Mouse (Mus musculus) G1E (cell line): ENCODE measurements around the gene Ap5s1. TPM values are rescaled to one million over a fixed set of nuclear protein-coding genes. Genes with fewer than 3 reads are reported as not detected.

ENCODE experiments used
- ATAC-seq: 2 replicates; pipeline ENCODE4 v1.8.0; 2016; ENCODE audit warnings: mild to moderate bottlenecking; ENCODE audit not compliant: insufficient number of reproducible peaks, poor library complexity, low FRiP score, severe bottlenecking; ENCODE audit errors: extremely low read depth
- DNase-seq: peaks from one replicate; pipeline ENCODE4 v3.0.0; 2012; ENCODE audit warnings: low spot score
- H3K27me3 ChIP-seq: 2 replicates; pipeline ENCODE4 v1.6.1; 2012; ENCODE audit warnings: mild to moderate bottlenecking, low read length, inconsistent platforms; ENCODE audit not compliant: insufficient read depth
- H3K36me3 ChIP-seq: replicated peaks from 2 replicates; pipeline ENCODE3; 2012; ENCODE audit warnings: mild to moderate bottlenecking, inconsistent platforms
- H3K4me1 ChIP-seq: 2 replicates; pipeline ENCODE4 v1.6.1; 2012; ENCODE audit warnings: low read depth, low read length, inconsistent platforms, mixed read lengths; ENCODE audit not compliant: insufficient read depth
- H3K4me3 ChIP-seq: 2 replicates; pipeline ENCODE4 v1.5.1; 2012; ENCODE audit warnings: low read depth, mild to moderate bottlenecking, inconsistent platforms, low read length, moderate library complexity, mixed read lengths
- H3K9me3 ChIP-seq: replicated peaks from 2 replicates; pipeline ENCODE4 v1.6.1; 2012; ENCODE audit warnings: inconsistent platforms
- CTCF ChIP-seq: IDR thresholded peaks from 2 replicates; pipeline ENCODE4 v1.5.1; 2012; ENCODE audit warnings: low read depth, low read length, inconsistent platforms, mixed read lengths
- GATA1 ChIP-seq: IDR thresholded peaks from 2 replicates; pipeline ENCODE4 v1.6.1; 2012; ENCODE audit warnings: borderline replicate concordance, low read length, inconsistent platforms, mixed read lengths
- GATA2 ChIP-seq: IDR thresholded peaks from 2 replicates; pipeline ENCODE4 v1.6.1; 2012; ENCODE audit warnings: low read depth, low read length, inconsistent platforms, borderline replicate concordance
- POLR2AphosphoS5 ChIP-seq: IDR thresholded peaks from 2 replicates; pipeline ENCODE4 v1.6.1; 2012; ENCODE audit warnings: low read depth, low read length, inconsistent platforms; ENCODE audit not compliant: insufficient replicate concordance
- TAL1 ChIP-seq: conservative IDR thresholded peaks from 2 replicates; pipeline ENCODE4 v1.6.1; 2012; ENCODE audit warnings: low read depth, low read length, inconsistent platforms, mixed read lengths
- polyA plus RNA-seq: library from polyadenylated mRNA; stranded (reverse); fragments of >175 nt; gene quantifications from 2 replicates; pipeline ENCODE4 v1.2.3, GENCODE M21; 2012
- total RNA-seq, 2 experiments: library from RNA; stranded (forward) in 1 of 2; stranded (reverse) in 1 of 2; fragments of 200-1000 nt in 1 of 2; fragments of >200 nt in 1 of 2; fragmentation: Nextera tagmentation in 1 of 2; gene quantifications; 2 replicates each; pipeline ENCODE4 v1.2.3; 2014 to 2017

Ap5s1 gene
- total and polyA plus RNA-seq, 3 experiments, result 5.1 to 31.3 (median 8.4) TPM

DNA sequence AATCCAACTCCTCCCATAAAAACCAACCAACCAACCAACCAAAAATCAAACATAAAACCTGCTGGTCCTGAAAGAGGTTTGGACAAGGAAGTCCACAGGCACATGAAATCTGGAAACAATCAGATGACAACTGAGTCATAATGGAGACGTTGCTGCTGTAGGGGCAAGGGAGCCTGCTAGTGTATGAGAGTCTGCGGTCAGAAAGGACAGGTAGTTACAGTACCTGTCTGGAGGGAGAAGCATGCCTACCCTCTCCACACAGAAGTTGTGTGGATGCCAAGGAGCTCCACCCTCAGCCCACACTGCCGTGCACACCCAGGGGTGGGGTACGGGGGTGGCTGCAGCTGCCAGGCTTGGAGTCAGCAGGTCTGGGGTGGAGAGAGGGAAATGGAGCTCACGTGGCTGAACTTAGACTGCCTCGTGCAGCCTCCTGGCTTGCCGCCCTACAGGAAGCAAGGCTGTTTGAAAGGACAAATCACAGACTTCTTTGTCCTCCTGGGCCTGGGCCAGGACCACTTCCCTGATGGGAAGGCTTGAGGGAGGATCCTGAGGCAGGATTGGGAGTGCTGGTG is 2.4 kb upstream of the Ap5s1 start:
- peaks cover 61% of the 10 kb centered on the region for H3K4me1 ChIP-seq
- ATAC-seq (no peak), DNase-seq (peak; percentile 38)
- H3K9me3 ChIP-seq, result no peaks in the 10 kb centered on the region
- peaks cover 8% of the 10 kb centered on the region for H3K27me3 ChIP-seq
- no peak for TF ChIP-seq GATA2
- no peak for TF ChIP-seq POLR2AphosphoS5
- no peak for TF ChIP-seq TAL1
- TF ChIP-seq CTCF, result no peak
- no peak for TF ChIP-seq GATA1
- H3K36me3 ChIP-seq, result no peaks in the 10 kb centered on the region
- peak overlapping the region; percentile 54; the same call in 1 of the 2 replicates for H3K4me3 ChIP-seq

- peaks cover 8% of the 10 kb centered on the region for H3K27me3 ChIP-seq
- peaks cover 70% of the 10 kb centered on the region for H3K4me1 ChIP-seq
- H3K4me3 ChIP-seq, result peak overlapping the region; percentile 45; the same call in 1 of the 2 replicates
- ATAC-seq, result peak; percentile 84
- DNase-seq, result peak; percentile 75
- no peaks in the 10 kb centered on the region for H3K9me3 ChIP-seq
- TF ChIP-seq TAL1 (peak; percentile 100), GATA2 (0 out of 2 replicates have a peak, but pooled peaks have one; percentile 67), CTCF (no peak)
- no peaks in the 10 kb centered on the region for H3K36me3 ChIP-seq
These were observed 1.2 kb upstream of the Ap5s1 start for GRCm38 (mm10) chr2:131205521-131206182.

DNA sequence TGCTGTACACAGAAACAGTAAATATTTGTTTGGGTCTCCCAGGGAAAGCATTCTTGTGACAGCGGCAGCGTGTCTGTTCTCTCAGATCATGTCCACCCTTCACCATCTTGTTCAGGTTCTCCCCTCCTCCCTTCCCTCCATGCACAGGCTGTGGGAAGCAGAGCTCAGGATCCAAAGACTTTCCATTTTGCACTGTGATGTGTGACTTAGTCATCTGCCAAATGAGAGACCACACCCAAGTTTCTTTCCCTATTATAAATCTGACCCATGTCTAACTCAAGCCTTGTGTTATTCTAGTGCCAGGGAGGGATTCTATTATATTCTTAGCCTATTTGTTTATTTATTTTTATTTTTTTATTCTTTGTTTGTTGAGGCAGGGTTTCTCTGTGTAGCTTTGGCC is 1.5 kb downstream of the Ap5s1 start:
- Histone ChIP-seq H3K27me3 (peaks cover 2% of the 10 kb centered on the region; the same call in 1 of the 2 replicates), H3K4me3 (no peak overlapping the region), H3K36me3 (peaks cover 12% of the 10 kb centered on the region), H3K4me1 (peaks cover 92% of the 10 kb centered on the region), H3K9me3 (no peaks in the 10 kb centered on the region)
- DNase-seq (no peak), ATAC-seq (no peak)
- TF ChIP-seq GATA1, result no peak
- TF ChIP-seq POLR2AphosphoS5, result no peak
- no peak for TF ChIP-seq TAL1
- no peak for TF ChIP-seq GATA2
- TF ChIP-seq CTCF, result no peak

DNA sequence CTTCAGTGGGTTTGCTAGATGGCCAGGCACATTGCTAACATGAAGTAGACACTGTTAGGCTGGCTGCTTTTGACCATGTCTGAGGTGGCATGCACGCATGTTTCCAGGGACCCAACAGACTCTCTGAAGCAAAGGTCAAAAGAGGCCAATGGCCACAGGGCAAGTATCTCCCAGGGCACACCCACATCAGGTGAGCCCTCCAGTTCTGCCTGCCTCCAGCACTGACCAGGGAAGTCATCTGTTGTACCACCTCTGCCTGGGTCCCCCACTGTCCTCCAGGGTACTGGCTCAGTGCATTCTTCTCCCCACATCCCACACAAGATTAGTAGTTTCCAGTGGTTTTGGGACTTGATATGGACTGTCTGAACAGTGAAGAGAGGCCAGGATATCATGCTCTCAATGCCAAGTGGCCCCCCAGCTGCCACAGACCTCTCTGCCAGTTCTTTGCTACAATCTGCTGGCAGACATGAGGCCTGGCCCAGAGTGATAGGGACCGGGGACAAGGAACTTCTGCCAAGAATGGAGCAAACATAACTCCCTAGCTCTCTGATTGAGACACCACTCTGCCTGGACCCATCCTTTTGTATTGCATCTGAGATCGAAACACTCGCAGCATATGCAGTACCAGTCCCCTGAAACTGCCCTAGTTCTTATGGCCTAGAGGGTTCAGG is 2.4 kb downstream of the Ap5s1 start:
- H3K27me3 ChIP-seq, result peaks cover 2% of the 10 kb centered on the region; the same call in 1 of the 2 replicates
- H3K4me3 ChIP-seq, result peak overlapping the region; percentile 72; the same call in 1 of the 2 replicates
- TF ChIP-seq TAL1, result no peak
- no peak for TF ChIP-seq POLR2AphosphoS5
- no peak for TF ChIP-seq GATA2
- TF ChIP-seq GATA1, result no peak
- no peak for TF ChIP-seq CTCF
- no peaks in the 10 kb centered on the region for H3K9me3 ChIP-seq
- no peak for DNase-seq
- H3K36me3 ChIP-seq, result peaks cover 12% of the 10 kb centered on the region
- peaks cover 93% of the 10 kb centered on the region for H3K4me1 ChIP-seq
- ATAC-seq, result no peak

DNA sequence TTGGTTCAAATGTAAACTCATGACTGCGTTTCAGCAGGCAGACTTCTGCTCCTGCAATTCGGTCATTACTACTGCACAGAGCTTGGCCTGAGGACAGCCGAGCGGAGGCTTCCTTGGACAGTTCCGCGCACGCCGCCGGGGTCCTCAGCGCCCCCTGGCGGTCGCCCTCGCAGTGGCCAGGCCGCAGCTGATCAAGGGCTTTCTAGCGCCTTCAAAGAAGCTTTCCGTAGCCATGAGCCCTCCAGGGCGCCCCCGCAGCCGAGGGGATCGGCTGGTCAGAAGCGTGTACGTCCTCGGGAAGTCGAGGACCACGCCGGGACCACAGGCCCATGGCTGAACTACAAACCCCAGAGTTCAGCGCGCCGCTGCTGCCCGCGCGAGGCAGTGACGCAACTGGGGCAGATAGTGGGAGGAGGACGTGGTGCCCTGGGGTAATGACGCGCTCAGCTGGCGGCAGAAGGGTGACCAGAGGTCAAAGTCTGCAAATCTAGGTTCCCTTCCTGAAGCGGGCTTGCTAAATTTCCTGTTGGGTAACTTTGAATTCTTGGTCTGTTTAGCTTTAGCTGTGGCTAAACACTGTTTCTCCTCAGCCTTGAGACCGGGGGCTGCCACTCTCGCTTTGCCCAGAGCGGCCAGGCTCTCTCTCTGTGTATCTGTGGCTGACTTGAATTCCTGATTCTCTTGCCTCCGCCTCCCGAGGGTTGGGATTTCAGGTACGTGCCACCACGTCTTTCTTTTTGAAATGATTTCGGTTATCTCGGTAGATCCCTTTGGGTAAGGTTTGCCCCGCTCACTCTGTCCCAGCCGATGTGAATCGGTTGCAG is 3.3 kb downstream of the Ap5s1 start:
- Histone ChIP-seq H3K4me3 (peak overlapping the region; percentile 72), H3K4me1 (peaks cover 90% of the 10 kb centered on the region), H3K36me3 (peaks cover 18% of the 10 kb centered on the region), H3K27me3 (peaks cover 2% of the 10 kb centered on the region; the same call in 1 of the 2 replicates), H3K9me3 (no peaks in the 10 kb centered on the region)
- peak; percentile 61 for ATAC-seq
- DNase-seq, result peak; percentile 75
- TF ChIP-seq GATA1, result no peak
- TF ChIP-seq CTCF, result peak; percentile 93

- DNase-seq (no peak), ATAC-seq (no peak)
- H3K36me3 ChIP-seq, result peaks cover 18% of the 10 kb centered on the region
- H3K4me1 ChIP-seq, result peaks cover 88% of the 10 kb centered on the region
- no peaks in the 10 kb centered on the region for H3K9me3 ChIP-seq
- no peak for TF ChIP-seq POLR2AphosphoS5
- no peak for TF ChIP-seq TAL1
- no peak for TF ChIP-seq GATA2
- no peak for TF ChIP-seq CTCF
- TF ChIP-seq GATA1, result no peak
- H3K27me3 ChIP-seq, result peaks cover 2% of the 10 kb centered on the region; the same call in 1 of the 2 replicates
- H3K4me3 ChIP-seq, result peak overlapping the region; percentile 72
These were observed 4.2 kb downstream of the Ap5s1 start for GRCm38 (mm10) chr2:131211026-131211615.
